Mouse (Mus musculus) kidney, embryonic 15.5 days (tissue): ENCODE data around the gene Tmem132d. TPM values are rescaled to one million over a fixed set of nuclear protein-coding genes. Genes with fewer than 3 reads are reported as not detected.

Experiments
- ATAC-seq: fragments of 200-750 bp; cut with Nextera tagmentation; replicated peaks from 2 replicates; pipeline ENCODE4 v1.8.0; 2017; ENCODE audit warnings: moderate TSS enrichment; ENCODE audit not compliant: low FRiP score
- H3K27ac ChIP-seq: fragments of 300-500 bp; sonication (generic); 2 replicates; pipeline ENCODE4 v1.5.1; 2015; ENCODE audit warnings: mild to moderate bottlenecking, inconsistent platforms
- H3K27me3 ChIP-seq: fragments of 300-500 bp; sonication (generic); 2 replicates; pipeline ENCODE4 v1.6.1; 2015; ENCODE audit warnings: inconsistent platforms
- H3K36me3 ChIP-seq: fragments of 300-500 bp; sonication (generic); 2 replicates; pipeline ENCODE4 v1.6.1; 2015; ENCODE audit warnings: inconsistent platforms
- H3K4me1 ChIP-seq: fragments of 300-500 bp; sonication (generic); 2 replicates; pipeline ENCODE4 v1.6.1; 2015; ENCODE audit warnings: inconsistent platforms
- H3K4me2 ChIP-seq: fragments of 300-500 bp; sonication (generic); 2 replicates; pipeline ENCODE4 v1.6.1; 2015; ENCODE audit warnings: moderate library complexity, mild to moderate bottlenecking, inconsistent platforms
- H3K4me3 ChIP-seq: fragments of 300-500 bp; sonication (generic); replicated peaks from 2 replicates; pipeline ENCODE4 v1.5.1; 2015; ENCODE audit warnings: mild to moderate bottlenecking, inconsistent platforms
- H3K9ac ChIP-seq: fragments of 300-500 bp; sonication (generic); 2 replicates; pipeline ENCODE4 v1.6.1; 2015; ENCODE audit warnings: mild to moderate bottlenecking, inconsistent platforms
- H3K9me3 ChIP-seq: fragments of 300-500 bp; sonication (generic); replicated peaks from 2 replicates; pipeline ENCODE4 v1.6.1; 2016; ENCODE audit warnings: inconsistent platforms
- WGBS: fragments of 180-500 bp; shearing (Covaris S2); methylation state at CpG from one replicate; pipeline ENCODE4 v1.1.7; 2015; ENCODE audit warnings: mixed read lengths; 5-methylcytosine and 5-hydroxymethylcytosine counted together
- polyA plus RNA-seq: library from polyadenylated mRNA; unstranded; fragments of >200 nt; fragmentation: Nextera tagmentation; extraction: Ambion mirVana; gene quantifications from 2 replicates; pipeline ENCODE4 v1.2.1, GENCODE M21; 2015

Gene Tmem132d
- polyA plus RNA-seq, 1 experiment from 2014 or later, result 0.30 TPM

GRCm38 (mm10) chr5:127895176-127895575 is 537.7 kb downstream of the Tmem132d start:
- Histone ChIP-seq H3K27me3 (no peaks in the 10 kb centered on the region), H3K9me3 (no peaks in the 10 kb centered on the region), H3K27ac (no peak overlapping the region), H3K4me1 (no peaks in the 10 kb centered on the region), H3K9ac (no peak overlapping the region), H3K36me3 (no peaks in the 10 kb centered on the region), H3K4me2 (no peak overlapping the region), H3K4me3 (no peak overlapping the region)
- WGBS, result 73% methylated on average over 1 of the region's 1 CpGs
- no peak for ATAC-seq

- no peak overlapping the region for H3K4me2 ChIP-seq
- no peak overlapping the region for H3K27ac ChIP-seq
- no peak overlapping the region for H3K9ac ChIP-seq
- H3K36me3 ChIP-seq, result no peaks in the 10 kb centered on the region
- 80% methylated on average over 18 of the region's 18 CpGs for WGBS
- no peak for ATAC-seq
- no peaks in the 10 kb centered on the region for H3K4me1 ChIP-seq
- H3K4me3 ChIP-seq, result no peak overlapping the region
- H3K27me3 ChIP-seq, result no peaks in the 10 kb centered on the region
- 0 out of 2 replicates have a peak, but pooled peaks cover 4% of the 10 kb centered on the region for H3K9me3 ChIP-seq
These were observed 547.0 kb downstream of the Tmem132d start for GRCm38 (mm10) chr5:127885566-127886505.

GRCm38 (mm10) chr5:127883021-127883420 is 549.9 kb downstream of the Tmem132d start:
- Histone ChIP-seq H3K9ac (no peak overlapping the region), H3K27ac (no peak overlapping the region), H3K27me3 (no peaks in the 10 kb centered on the region), H3K36me3 (no peaks in the 10 kb centered on the region), H3K9me3 (0 out of 2 replicates have a peak, but pooled peaks cover 4% of the 10 kb centered on the region), H3K4me1 (no peaks in the 10 kb centered on the region), H3K4me2 (no peak overlapping the region), H3K4me3 (no peak overlapping the region)
- no peak for ATAC-seq
- WGBS, result 78% methylated on average over 9 of the region's 10 CpGs

- no peaks in the 10 kb centered on the region for H3K27me3 ChIP-seq
- no peaks in the 10 kb centered on the region for H3K9me3 ChIP-seq
- H3K27ac ChIP-seq, result no peak overlapping the region
- H3K9ac ChIP-seq, result no peak overlapping the region
- H3K4me2 ChIP-seq, result no peak overlapping the region
- whole genome bisulfite sequencing, result 80% methylated on average over 6 of the region's 6 CpGs
- H3K4me3 ChIP-seq, result no peak overlapping the region
- no peaks in the 10 kb centered on the region for H3K4me1 ChIP-seq
- ATAC-seq, result no peak
- no peaks in the 10 kb centered on the region for H3K36me3 ChIP-seq
These were observed 558.4 kb downstream of the Tmem132d start for GRCm38 (mm10) chr5:127874461-127874860.

GRCm38 (mm10) chr5:127865157-127865556 is 567.7 kb downstream of the Tmem132d start:
- 94% methylated on average over 6 of the region's 6 CpGs for WGBS
- no peak overlapping the region for H3K4me3 ChIP-seq
- H3K36me3 ChIP-seq, result no peaks in the 10 kb centered on the region
- H3K27me3 ChIP-seq, result no peaks in the 10 kb centered on the region
- H3K4me2 ChIP-seq, result no peak overlapping the region
- H3K9me3 ChIP-seq, result no peaks in the 10 kb centered on the region
- no peak overlapping the region for H3K27ac ChIP-seq
- no peak for ATAC-seq
- H3K9ac ChIP-seq, result no peak overlapping the region
- H3K4me1 ChIP-seq, result no peaks in the 10 kb centered on the region

GRCm38 (mm10) chr5:127859719-127860118 is 573.2 kb downstream of the Tmem132d start:
- WGBS, result 66% methylated on average over 2 of the region's 2 CpGs
- Histone ChIP-seq H3K36me3 (no peaks in the 10 kb centered on the region), H3K27me3 (no peaks in the 10 kb centered on the region), H3K9me3 (no peaks in the 10 kb centered on the region), H3K4me1 (no peaks in the 10 kb centered on the region), H3K9ac (no peak overlapping the region), H3K27ac (no peak overlapping the region), H3K4me2 (no peak overlapping the region), H3K4me3 (no peak overlapping the region)
- ATAC-seq, result no peak

- Histone ChIP-seq H3K4me2 (no peak overlapping the region), H3K27me3 (no peaks in the 10 kb centered on the region), H3K36me3 (no peaks in the 10 kb centered on the region), H3K9me3 (no peaks in the 10 kb centered on the region), H3K27ac (no peak overlapping the region), H3K4me3 (no peak overlapping the region), H3K4me1 (no peaks in the 10 kb centered on the region), H3K9ac (no peak overlapping the region)
- 62% methylated on average over 1 of the region's 1 CpGs for WGBS
- no peak for ATAC-seq
These were observed 580.6 kb downstream of the Tmem132d start for GRCm38 (mm10) chr5:127852305-127852704.

- H3K27me3 ChIP-seq, result no peaks in the 10 kb centered on the region
- no peak for ATAC-seq
- H3K4me3 ChIP-seq, result no peak overlapping the region
- H3K9ac ChIP-seq, result no peak overlapping the region
- WGBS, result 87% methylated on average over 2 of the region's 2 CpGs
- no peaks in the 10 kb centered on the region for H3K36me3 ChIP-seq
- no peak overlapping the region for H3K27ac ChIP-seq
- H3K9me3 ChIP-seq, result no peaks in the 10 kb centered on the region
- H3K4me2 ChIP-seq, result no peak overlapping the region
- H3K4me1 ChIP-seq, result no peaks in the 10 kb centered on the region
These were observed 601.1 kb downstream of the Tmem132d start for GRCm38 (mm10) chr5:127831791-127832190.

GRCm38 (mm10) chr5:127830831-127831230 is 602.0 kb downstream of the Tmem132d start:
- Histone ChIP-seq H3K36me3 (no peaks in the 10 kb centered on the region), H3K4me2 (no peak overlapping the region)
- no peak for ATAC-seq

GRCm38 (mm10) chr5:127828756-127829155 is 604.1 kb downstream of the Tmem132d start:
- H3K27ac ChIP-seq, result no peak overlapping the region
- no peaks in the 10 kb centered on the region for H3K36me3 ChIP-seq
- ATAC-seq, result no peak
- no peak overlapping the region for H3K4me3 ChIP-seq
- no peaks in the 10 kb centered on the region for H3K9me3 ChIP-seq
- H3K4me2 ChIP-seq, result no peak overlapping the region
- no peak overlapping the region for H3K9ac ChIP-seq
- H3K27me3 ChIP-seq, result no peaks in the 10 kb centered on the region
- no peaks in the 10 kb centered on the region for H3K4me1 ChIP-seq
- WGBS, result 92% methylated on average over 6 of the region's 6 CpGs

More at GRCm38 (mm10) chr5:127830831-127831230, 602.0 kb downstream of the Tmem132d start:
- H3K4me1 ChIP-seq, result no peaks in the 10 kb centered on the region
- 78% methylated on average over 1 of the region's 1 CpGs for WGBS
- no peak overlapping the region for H3K27ac ChIP-seq
- H3K27me3 ChIP-seq, result no peaks in the 10 kb centered on the region
- H3K9ac ChIP-seq, result no peak overlapping the region
- no peaks in the 10 kb centered on the region for H3K9me3 ChIP-seq
- H3K4me3 ChIP-seq, result no peak overlapping the region

GRCm38 (mm10) chr5:127821960-127822359 is 610.9 kb downstream of the Tmem132d start:
- Histone ChIP-seq H3K9ac (no peak overlapping the region), H3K4me3 (no peak overlapping the region), H3K27me3 (no peaks in the 10 kb centered on the region), H3K4me2 (no peak overlapping the region), H3K36me3 (no peaks in the 10 kb centered on the region), H3K9me3 (no peaks in the 10 kb centered on the region; the same call in 1 of the 2 replicates), H3K27ac (no peak overlapping the region), H3K4me1 (no peaks in the 10 kb centered on the region)
- no peak for ATAC-seq
- 39% methylated on average over 1 of the region's 1 CpGs for WGBS

- Histone ChIP-seq H3K9me3 (no peaks in the 10 kb centered on the region), H3K4me3 (no peak overlapping the region), H3K36me3 (no peaks in the 10 kb centered on the region), H3K27ac (no peak overlapping the region), H3K4me1 (no peaks in the 10 kb centered on the region), H3K27me3 (no peaks in the 10 kb centered on the region), H3K9ac (no peak overlapping the region), H3K4me2 (no peak overlapping the region)
- ATAC-seq, result no peak
- WGBS, result 85% methylated on average over 8 of the region's 8 CpGs
These were observed 617.6 kb downstream of the Tmem132d start for GRCm38 (mm10) chr5:127815292-127815691.
